Mouse (Mus musculus) c-Kit-negative CD71-positive TER-119-positive erythroid progenitor cells, embryonic 14.5 days (primary cell): Measurements from ENCODE around the gene Gm6040.

ENCODE experiments used
- DNase-seq: peaks from one replicate; pipeline ENCODE4 v3.0.0-alpha.2; 2013; ENCODE audit warnings: low read depth, low spot score

The Gm6040 gene

DNA sequence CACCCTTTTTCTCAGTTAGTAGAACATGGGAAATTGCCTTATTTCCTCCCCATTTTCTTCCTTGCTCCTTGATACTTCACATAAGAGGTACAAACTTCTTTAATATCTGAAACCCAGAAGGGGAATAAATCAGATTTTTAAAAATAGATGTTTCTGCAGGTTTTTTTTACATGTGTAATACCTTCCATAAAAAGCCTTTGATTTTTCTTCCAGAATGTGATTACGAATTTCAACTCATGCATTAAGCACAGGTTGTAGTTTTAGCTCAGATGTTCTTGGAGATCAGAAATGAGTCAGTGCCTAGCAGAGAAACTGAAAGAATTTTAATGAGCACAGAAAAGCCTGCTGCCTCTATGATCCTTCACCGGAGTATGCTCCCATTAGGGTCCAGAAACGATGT is at the start of gene Gm6040:
Gene Gm6040 (minus strand): TSS at position 101 of the 400 bp plus-strand sequence.
- DNase-seq, result no peak

- no peak for DNase-seq
These were observed 42.7 kb upstream of the Gm6040 start for GRCm38 (mm10) chr8:20964531-20964930.

GRCm38 (mm10) chr8:20944610-20945009 is 22.7 kb upstream of the Gm6040 start, which contains the start of gene AY761185:
Gene AY761185, minus strand, starts transcription at chr8:20944710.
- no peak for DNase-seq

- DNase-seq, result no peak
These were observed 9.6 kb downstream of the Gm6040 start for GRCm38 (mm10) chr8:20912288-20912687.

DNA sequence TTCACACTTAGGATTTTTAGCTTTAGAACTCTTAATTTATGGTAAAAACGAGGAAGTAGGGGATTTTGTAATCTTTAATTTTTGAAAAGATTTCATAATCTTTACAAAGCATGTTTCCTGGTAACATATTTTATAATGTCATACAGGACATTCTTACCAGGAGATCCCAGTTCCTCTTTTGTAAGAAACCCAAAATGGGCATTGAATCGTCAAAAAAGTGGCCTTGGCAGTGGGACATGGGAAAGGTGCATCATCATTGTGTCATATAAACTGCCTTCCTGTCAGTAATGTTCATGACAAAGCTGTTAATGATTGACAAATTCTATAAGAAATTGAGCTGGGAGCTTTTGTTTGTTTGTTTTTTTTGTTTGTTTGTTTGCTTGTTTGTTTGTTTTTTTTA is 13.6 kb downstream of the Gm6040 start:
- DNase-seq, result no peak

- no peak for DNase-seq
These were observed 14.8 kb downstream of the Gm6040 start for GRCm38 (mm10) chr8:20907119-20907518.

GRCm38 (mm10) chr8:20902527-20902926 is 19.3 kb downstream of the Gm6040 start, which contains the start of gene Gm15056:
Gene Gm15056, minus strand, starts transcription at chr8:20902627.
- DNase-seq, result no peak

GRCm38 (mm10) chr8:20892369-20892768 is 29.5 kb downstream of the Gm6040 start, which contains the start of gene Defb33:
Gene Defb33, plus strand, starts transcription at chr8:20892669.
- no peak for DNase-seq

DNA sequence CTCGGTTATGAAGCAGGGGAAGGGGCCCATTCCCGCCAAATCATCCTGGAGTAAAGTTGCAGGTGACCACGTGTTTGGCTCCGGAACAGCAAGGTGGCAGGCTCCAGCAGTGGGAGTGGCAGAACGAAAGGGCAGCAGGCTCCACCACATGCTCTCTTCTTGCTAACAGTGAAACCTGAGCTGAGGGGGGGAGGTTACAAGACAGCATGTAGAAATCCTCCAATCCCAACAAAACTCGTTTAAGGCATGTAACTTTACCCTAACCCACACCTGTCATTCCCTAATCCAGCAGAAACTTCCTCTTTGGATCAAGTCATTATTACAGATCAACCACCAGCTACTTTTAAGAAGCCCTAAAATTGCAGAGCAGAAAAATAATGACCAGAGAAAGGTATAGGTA is 47.3 kb downstream of the Gm6040 start:
- no peak for DNase-seq
